Mouse (Mus musculus) bone marrow, adult 2 months (tissue): ENCODE data around the gene Zfp616. TPM values are rescaled to one million over a fixed set of nuclear protein-coding genes. Genes with fewer than 3 reads are reported as not detected.

Experiments
- H3K27ac ChIP-seq: fragments of 200-500 bp; 2 replicates; pipeline ENCODE4 v1.5.1; 2012; ENCODE audit warnings: low read depth, mild to moderate bottlenecking, control low read depth, inconsistent platforms, low read length; ENCODE audit not compliant: control insufficient read depth, poor library complexity, insufficient read depth
- H3K4me1 ChIP-seq: fragments of 200-500 bp; 2 replicates; pipeline ENCODE4 v1.6.1; 2011; ENCODE audit warnings: low read length; ENCODE audit not compliant: control insufficient read depth, insufficient read depth
- H3K4me3 ChIP-seq: fragments of 200-500 bp; replicated peaks from 2 replicates; pipeline ENCODE3; 2011; ENCODE audit warnings: mild to moderate bottlenecking, low read depth, low read length, control low read depth; ENCODE audit not compliant: control insufficient read depth
- CTCF ChIP-seq: fragments of 200-500 bp; IDR thresholded peaks from 2 replicates; pipeline ENCODE4 v1.5.1; 2011; ENCODE audit warnings: low read length, control low read depth; ENCODE audit not compliant: control insufficient read depth, insufficient read depth
- POLR2A ChIP-seq: fragments of 200-500 bp; IDR thresholded peaks from 2 replicates; pipeline ENCODE4 v1.6.1; 2011; ENCODE audit warnings: low read depth, mild to moderate bottlenecking, control low read depth, low read length, borderline replicate concordance; ENCODE audit not compliant: control insufficient read depth
- WGBS: fragments of 180-500 bp; shearing (Covaris S2); methylation state at CpG from one replicate; pipeline ENCODE4 v1.1.7; 2018; 5-methylcytosine and 5-hydroxymethylcytosine counted together
- polyA plus RNA-seq: library from polyadenylated mRNA; stranded (reverse); fragments of >200 nt; gene quantifications from 2 replicates; pipeline ENCODE4 v1.2.4, GENCODE M21; 2011; ENCODE audit warnings: low replicate concordance; ENCODE audit not compliant: missing spikeins, insufficient read depth, insufficient read length

Gene Zfp616
- polyA plus RNA-seq: not detected in 2 replicates

- no peaks in the 10 kb centered on the region for H3K4me1 ChIP-seq
- TF ChIP-seq POLR2A: no peak
- TF ChIP-seq CTCF: no peak
- WGBS: 97% methylated on average over 1 of the region's 1 CpGs
- H3K4me3 ChIP-seq: no peak within 1 kb of the TSS
- no peak within 1 kb of the TSS for H3K27ac ChIP-seq
These were observed at the start of gene Zfp616 for GRCm38 (mm10) chr11:74069655-74070054. Zfp616 (plus strand) TSS chr11:74069955.

DNA sequence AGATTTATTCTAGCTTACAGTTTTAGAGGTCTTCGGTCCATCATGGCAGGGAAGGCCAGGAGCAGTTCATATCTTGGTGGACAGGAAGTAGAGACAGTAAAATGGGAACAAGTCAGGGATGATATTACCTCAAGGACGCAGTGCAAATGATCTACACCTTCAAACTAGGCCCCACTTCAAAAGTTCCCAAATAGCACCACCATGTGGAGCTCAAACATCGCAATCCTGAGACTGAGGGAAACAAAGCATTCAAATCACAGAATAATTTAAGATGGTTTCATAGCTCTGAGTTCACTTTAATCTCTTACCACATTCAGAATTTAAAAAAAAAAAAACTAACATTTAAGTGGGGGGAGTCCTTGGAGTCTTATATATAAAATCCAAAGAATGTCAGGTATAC lies 18.4 kb upstream of the Zfp616 start:
- H3K4me3 ChIP-seq: no peak overlapping the region
- H3K27ac ChIP-seq: no peak overlapping the region
- TF ChIP-seq CTCF (no peak), POLR2A (no peak)
- WGBS: 62% methylated on average over 3 of the region's 3 CpGs
- H3K4me1 ChIP-seq: no peaks in the 10 kb centered on the region

DNA sequence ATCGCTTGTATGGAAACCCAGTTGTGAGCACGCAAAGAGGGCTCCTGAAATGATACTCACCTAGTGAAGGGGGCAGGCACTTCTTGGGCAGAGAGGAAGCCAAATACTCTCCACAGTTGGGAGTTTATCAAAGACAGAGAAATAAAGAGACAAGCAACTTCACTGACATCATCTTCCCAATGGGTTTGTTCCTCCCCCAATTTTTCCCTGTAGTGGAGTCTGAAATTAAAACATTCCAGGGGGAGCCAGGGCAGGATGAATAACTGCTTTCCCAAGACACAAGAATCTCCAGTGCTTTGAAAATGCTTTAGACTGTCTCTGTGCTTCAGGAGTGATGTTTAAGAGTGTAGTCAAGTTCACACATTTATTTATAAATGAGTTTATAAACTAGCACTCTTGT lies 13.3 kb upstream of the Zfp616 start, which contains the start of the genes Olfr139 and Olfr399:
Gene Olfr139 (minus strand): TSS at position 101 of the 400 bp plus-strand sequence.
Gene Olfr399 (minus strand): TSS at position 165 of the 400 bp plus-strand sequence.
- H3K4me1 ChIP-seq: no peaks in the 10 kb centered on the region
- TF ChIP-seq POLR2A (no peak), CTCF (no peak)
- H3K27ac ChIP-seq: no peak within 1 kb of the TSS
- WGBS: 70% methylated on average over 2 of the region's 2 CpGs
- H3K4me3 ChIP-seq: no peak within 1 kb of the TSS

DNA sequence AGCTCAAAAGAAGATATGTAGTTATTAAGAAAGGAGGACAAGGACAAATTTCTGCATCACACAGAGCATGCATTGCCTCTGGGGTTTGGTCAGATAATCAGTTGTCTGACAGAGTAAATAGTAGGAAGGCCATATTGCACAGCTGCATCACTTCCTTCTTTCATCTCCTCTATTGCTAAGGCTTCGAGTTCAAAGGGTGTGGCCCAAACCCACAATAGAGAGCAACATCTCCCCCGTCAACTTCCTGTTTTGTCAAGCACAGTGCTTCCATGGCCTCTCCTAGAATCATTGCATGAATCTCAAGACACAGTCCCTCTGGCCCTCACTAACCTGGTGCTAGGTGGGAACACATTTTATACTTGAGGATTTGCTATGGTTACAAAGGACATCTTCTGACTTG lies 31.0 kb downstream of the Zfp616 start:
- Histone ChIP-seq H3K27ac (no peak overlapping the region), H3K4me1 (no peaks in the 10 kb centered on the region), H3K4me3 (no peak overlapping the region)
- TF ChIP-seq CTCF (no peak), POLR2A (no peak)
- 19% methylated on average over 2 of the region's 2 CpGs for WGBS

GRCm38 (mm10) chr11:74101507-74101906 lies 31.8 kb downstream of the Zfp616 start:
- TF ChIP-seq POLR2A (no peak), CTCF (no peak)
- Histone ChIP-seq H3K27ac (no peak overlapping the region), H3K4me1 (no peaks in the 10 kb centered on the region), H3K4me3 (no peak overlapping the region)
- 32% methylated on average over 2 of the region's 2 CpGs for WGBS

GRCm38 (mm10) chr11:74105066-74105465 lies 35.3 kb downstream of the Zfp616 start:
- Histone ChIP-seq H3K27ac (no peak overlapping the region), H3K4me1 (no peaks in the 10 kb centered on the region), H3K4me3 (no peak overlapping the region)
- no peak for TF ChIP-seq POLR2A
- no peak for TF ChIP-seq CTCF
- 31% methylated on average over 5 of the region's 5 CpGs for WGBS

- no peaks in the 10 kb centered on the region for H3K4me1 ChIP-seq
- no peak for TF ChIP-seq POLR2A
- no peak for TF ChIP-seq CTCF
- H3K4me3 ChIP-seq: no peak within 1 kb of the TSS
- H3K27ac ChIP-seq: no peak within 1 kb of the TSS
These were observed 43.7 kb downstream of the Zfp616 start, which contains the start of gene Olfr401 for GRCm38 (mm10) chr11:74113412-74113811. Olfr401 (plus strand) TSS chr11:74113712.

Other genes starting within 250 kb of the Zfp616 start
- gene Olfr393, start 218.5 kb upstream of the Zfp616 start, polyA plus RNA-seq: not detected in 2 replicates
- gene Olfr394, start 179.2 kb upstream of the Zfp616 start, polyA plus RNA-seq: not detected in 2 replicates
- not detected in 2 replicates for gene Olfr395, start 160.7 kb upstream of the Zfp616 start, polyA plus RNA-seq
- gene Olfr23, start 133.3 kb upstream of the Zfp616 start, polyA plus RNA-seq: not detected in 2 replicates
- not detected in 2 replicates for gene Olfr397, start 109.1 kb upstream of the Zfp616 start, polyA plus RNA-seq
- gene Olfr398, start 79.5 kb upstream of the Zfp616 start, polyA plus RNA-seq: not detected in 2 replicates
- gene Olfr139, start 13.4 kb upstream of the Zfp616 start, polyA plus RNA-seq: not detected in 2 replicates
- gene Olfr399, start 13.3 kb upstream of the Zfp616 start, polyA plus RNA-seq: not detected in 2 replicates
- gene Olfr401, start 43.8 kb downstream of the Zfp616 start, polyA plus RNA-seq: not detected in 2 replicates
- not detected in 2 replicates for gene Olfr402, start 83.6 kb downstream of the Zfp616 start, polyA plus RNA-seq
- not detected in 2 replicates for gene Olfr403, start 116.3 kb downstream of the Zfp616 start, polyA plus RNA-seq
- not detected in 2 replicates for gene Olfr43, start 141.4 kb downstream of the Zfp616 start, polyA plus RNA-seq
- gene Olfr406, start 189.9 kb downstream of the Zfp616 start, polyA plus RNA-seq: not detected in 2 replicates
- not detected in 2 replicates for gene Olfr59, start 213.8 kb downstream of the Zfp616 start, polyA plus RNA-seq